Mouse (Mus musculus): ENCODE measurements around the gene Kazn. TPM values are rescaled to one million over a fixed set of nuclear protein-coding genes. Genes with fewer than 3 reads are reported as not detected.

Kazn gene
- total RNA-seq, 2 experiments from 2014 or later = 2.8 to 3.1 TPM

GRCm38 (mm10) chr4:142242164-142242563 lies 3.0 kb upstream of the Kazn start:
- DNase-seq = no peak

- DNase-seq = no peak
Measured at GRCm38 (mm10) chr4:142240874-142241273, 1.7 kb upstream of the Kazn start.

- DNase-seq = peak; percentile 75
Measured at GRCm38 (mm10) chr4:142238486-142239239, 538 bp downstream of the Kazn start.

- peak; percentile 61 to 64 for DNase-seq
Measured at GRCm38 (mm10) chr4:142238041-142238440, 1.2 kb downstream of the Kazn start.

- no peak for DNase-seq
Measured at GRCm38 (mm10) chr4:142236681-142237080, 2.5 kb downstream of the Kazn start.

GRCm38 (mm10) chr4:142235426-142235825 lies 3.8 kb downstream of the Kazn start:
- no peak for DNase-seq

GRCm38 (mm10) chr4:142234828-142235227 lies 4.4 kb downstream of the Kazn start:
- DNase-seq = no peak

- no peak for DNase-seq
Measured at GRCm38 (mm10) chr4:142228821-142229575, 10.2 kb downstream of the Kazn start.

GRCm38 (mm10) chr4:142223898-142224645 lies 15.1 kb downstream of the Kazn start:
- DNase-seq = no peak

- no peak for DNase-seq
Measured at GRCm38 (mm10) chr4:142222385-142222784, 16.8 kb downstream of the Kazn start.

GRCm38 (mm10) chr4:142221757-142222072 lies 17.5 kb downstream of the Kazn start:
- no peak for DNase-seq

GRCm38 (mm10) chr4:142221025-142221756 lies 18.0 kb downstream of the Kazn start:
- peak in 1 of 2 experiments; percentile 45 for DNase-seq

- DNase-seq = no peak
Measured at GRCm38 (mm10) chr4:142218997-142219396, 20.2 kb downstream of the Kazn start.

GRCm38 (mm10) chr4:142217048-142217447 lies 22.2 kb downstream of the Kazn start:
- no peak for DNase-seq

- DNase-seq = no peak
Measured at GRCm38 (mm10) chr4:142215760-142216159, 23.4 kb downstream of the Kazn start.

- DNase-seq = no peak
Measured at GRCm38 (mm10) chr4:142214532-142214931, 24.7 kb downstream of the Kazn start.

- DNase-seq = no peak
Measured at GRCm38 (mm10) chr4:142212425-142212824, 26.8 kb downstream of the Kazn start.

GRCm38 (mm10) chr4:142209884-142210283 lies 29.3 kb downstream of the Kazn start:
- DNase-seq = peak; percentile 70 to 79

GRCm38 (mm10) chr4:142209476-142209875 lies 29.7 kb downstream of the Kazn start:
- no peak for DNase-seq

- DNase-seq = no peak
Measured at GRCm38 (mm10) chr4:142205693-142206092, 33.5 kb downstream of the Kazn start.

GRCm38 (mm10) chr4:142196626-142197025 lies 42.6 kb downstream of the Kazn start:
- no peak for DNase-seq

- peak; percentile 32 to 43 for DNase-seq
Measured at GRCm38 (mm10) chr4:142193780-142194179, 45.4 kb downstream of the Kazn start.

Data from heart, adult 18-20 months (tissue).